ENCODE assay signal across 17 mouse cellular contexts in genomic region chr10:66234370-66234916, GRCm38 (mm10).
DNase-seq lines count a peak whose midpoint lies in the region; ATAC-seq lines count a peak whose summit lies in the region.
"Had no signal": no experiment of that assay in that cellular context is flagged by ENCODE, and none has a peak within 500 bp of the region (broad histone marks: within the 10 kb centered on the region; RNA-seq: fewer than 3 reads in every experiment).

No protein-coding gene starts in this region.

- ATAC-seq in frontal cortex, adult (ENCODE audit: low TSS enrichment) = peak; percentile 96
- ATAC-seq: forebrain, embryonic 14.5 days had no signal

- DNase-seq in frontal cortex, postnatal 14 days (ENCODE audit: low spot score in 2 of 2) = no peak
- peak; percentile 8 to 66 for DNase-seq in left cerebral cortex, postnatal 25 days (ENCODE audit: low spot score in 2 of 2)
- no peak for DNase-seq in left cerebral cortex, postnatal 4 days
- peak; percentile 19 for DNase-seq in Muller cell, postnatal 12 days (ENCODE audit: inconsistent ontology term)
- no peak for DNase-seq in testis, postnatal 14 days (ENCODE audit: low spot score)
- no peak for DNase-seq in spleen, postnatal 4 days (ENCODE audit: low spot score in 2 of 2)
- DNase-seq: adrenal gland, adult 2 months; adrenal gland, postnatal 25 days; cerebellum, adult 11 months; cerebellum, adult 8-10 months; cerebellum, postnatal 14 days; embryo, embryonic 11 days; gastrocnemius, postnatal 10 days; heart, adult 2 months; heart, postnatal 14 days had no signal

- intact Hi-C loops in left cerebral cortex, postnatal 25 days (cut with DNase I) = no loop called here
- intact Hi-C loops in left cerebral cortex, postnatal 4 days (cut with DNase I) = no loop called here

Comparison
In these comparisons a context has a peak if more than half of its experiments do, and no peak if none do; other contexts are left out.
1. DNase-seq: peak in left cerebral cortex, postnatal 25 days (2 of 2) and Muller cell, postnatal 12 days (single experiment); none in frontal cortex, postnatal 14 days (0 of 2), left cerebral cortex, postnatal 4 days (single experiment), testis, postnatal 14 days (single experiment) and spleen, postnatal 4 days (0 of 2).